Mouse (Mus musculus): ENCODE measurements at regions not wholly inside any gene's neighbourhood (a gene's known extent, or its start where the extent isn't known, plus 50 kb on each side); places are given as distances from the start of the nearest gene placed in this dataset.
A peak's percentile ranks its signal among the peaks of the same experiment; 100 is the strongest.
"Not testable (repeated sequence)": the region's sequence is repeated elsewhere in the genome, so short reads cannot be mapped to it uniquely, and the experiment has no call there.

- DNase-seq (ENCODE audit: low spot score in 2 of 2) = no peak
These were observed 81.2 kb upstream of the Atl2 start for GRCm38 (mm10) chr17:79977154-79977571.

GRCm38 (mm10) chr17:79976518-79977100 lies 80.7 kb upstream of the Atl2 start:
- no peak for DNase-seq (ENCODE audit: low spot score in 2 of 2)

DNA sequence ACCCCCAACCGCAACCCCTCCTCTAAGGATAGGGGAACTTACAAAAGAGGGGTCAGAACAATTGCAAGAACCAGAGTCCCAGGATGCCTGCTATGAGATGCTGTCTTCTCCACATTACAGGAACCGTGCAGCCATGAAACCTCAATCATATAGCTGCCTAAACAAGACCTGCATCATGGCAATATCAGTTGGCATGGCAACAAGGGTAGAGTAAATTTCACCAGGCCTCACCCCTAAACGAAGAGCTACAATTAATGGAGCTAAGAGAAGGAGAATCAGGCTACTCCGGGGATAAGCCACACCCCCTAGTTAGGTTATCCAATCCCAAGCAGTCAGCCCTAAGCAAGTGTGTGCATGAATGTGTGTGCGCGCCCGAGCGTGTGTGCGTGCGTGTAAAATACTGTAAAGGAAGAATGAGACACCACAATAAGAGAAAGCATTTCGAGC lies 80.1 kb upstream of the Atl2 start:
- DNase-seq (ENCODE audit: low spot score in 2 of 2) = no peak

GRCm38 (mm10) chr17:79975150-79975757 lies 79.3 kb upstream of the Atl2 start:
- not testable (repeated sequence) for DNase-seq (ENCODE audit: low spot score in 2 of 2)

GRCm38 (mm10) chr17:79971721-79972336 lies 75.9 kb upstream of the Atl2 start:
- no peak for DNase-seq (ENCODE audit: low spot score in 2 of 2)

GRCm38 (mm10) chr17:79969500-79969972 lies 73.6 kb upstream of the Atl2 start:
- no peak for DNase-seq (ENCODE audit: low spot score in 2 of 2)

GRCm38 (mm10) chr17:79968819-79969218 lies 72.9 kb upstream of the Atl2 start:
- DNase-seq (ENCODE audit: low spot score in 2 of 2) = no peak

- DNase-seq (ENCODE audit: low spot score in 2 of 2) = no peak
These were observed 71.1 kb upstream of the Atl2 start for GRCm38 (mm10) chr17:79966981-79967380.

- DNase-seq (ENCODE audit: low spot score in 2 of 2) = no peak
These were observed 69.7 kb upstream of the Atl2 start for GRCm38 (mm10) chr17:79965625-79966024.

DNA sequence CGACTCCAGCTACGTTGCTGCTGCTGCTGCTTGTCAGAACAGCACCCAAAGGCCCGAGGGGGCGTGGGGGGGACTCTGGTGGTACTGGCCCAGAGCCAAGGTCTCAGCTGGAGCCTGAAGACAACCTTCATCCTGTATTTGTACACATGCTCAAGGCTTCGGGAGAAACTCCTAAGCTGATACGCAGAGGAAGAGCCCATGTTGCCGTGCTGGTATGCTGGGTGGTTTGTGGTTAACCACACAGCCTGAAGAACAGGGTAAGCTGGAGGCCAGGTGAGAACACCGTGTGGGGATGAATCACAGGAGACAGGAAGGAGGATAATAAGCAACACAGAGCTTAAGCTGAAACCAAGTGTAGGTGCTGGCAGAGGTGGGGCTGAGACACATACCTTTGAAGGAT lies 68.9 kb upstream of the Atl2 start:
- no peak for DNase-seq (ENCODE audit: low spot score in 2 of 2)

DNA sequence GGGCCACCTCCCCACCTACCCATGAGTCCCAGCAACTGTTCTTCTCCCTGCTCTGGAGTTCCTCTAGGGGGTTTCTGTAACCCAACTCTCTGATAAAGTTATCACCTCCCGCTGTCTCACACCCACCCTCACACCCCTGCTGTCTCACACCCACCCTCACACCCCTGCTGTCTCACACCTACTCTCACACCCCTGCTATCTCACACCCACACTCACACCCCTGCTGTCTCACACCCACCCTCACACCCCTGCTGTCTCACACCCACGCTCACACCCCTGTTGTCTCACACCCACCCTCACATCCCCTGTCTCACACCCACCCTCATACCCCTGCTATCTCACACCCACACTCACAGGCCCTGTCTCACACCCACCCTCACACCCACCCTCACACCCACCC lies 67.4 kb upstream of the Atl2 start:
- DNase-seq (ENCODE audit: low spot score in 2 of 2) = no peak

GRCm38 (mm10) chr17:79961391-79961790 lies 65.5 kb upstream of the Atl2 start:
- no peak for DNase-seq (ENCODE audit: low spot score in 2 of 2)

DNA sequence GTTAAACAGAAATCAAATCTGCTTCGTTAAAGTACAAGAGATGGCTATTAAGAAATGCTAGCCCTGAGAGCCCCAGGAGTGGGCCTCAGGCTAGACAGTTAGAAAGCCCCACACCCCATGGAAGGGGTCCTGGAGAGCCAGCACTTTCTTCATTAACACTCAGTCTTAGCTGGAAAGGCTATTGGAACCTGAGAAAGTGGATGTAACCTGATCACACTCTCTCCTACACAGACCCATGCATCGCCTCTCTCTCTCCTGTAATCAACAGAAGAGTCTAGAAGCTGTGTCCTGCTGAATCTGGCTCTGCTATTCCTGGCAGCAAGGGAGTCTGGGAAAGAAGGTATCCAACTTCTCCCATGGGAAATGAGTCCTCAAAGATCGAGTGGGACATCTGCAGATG lies 64.8 kb upstream of the Atl2 start:
- DNase-seq (ENCODE audit: low spot score in 2 of 2) = no peak

DNA sequence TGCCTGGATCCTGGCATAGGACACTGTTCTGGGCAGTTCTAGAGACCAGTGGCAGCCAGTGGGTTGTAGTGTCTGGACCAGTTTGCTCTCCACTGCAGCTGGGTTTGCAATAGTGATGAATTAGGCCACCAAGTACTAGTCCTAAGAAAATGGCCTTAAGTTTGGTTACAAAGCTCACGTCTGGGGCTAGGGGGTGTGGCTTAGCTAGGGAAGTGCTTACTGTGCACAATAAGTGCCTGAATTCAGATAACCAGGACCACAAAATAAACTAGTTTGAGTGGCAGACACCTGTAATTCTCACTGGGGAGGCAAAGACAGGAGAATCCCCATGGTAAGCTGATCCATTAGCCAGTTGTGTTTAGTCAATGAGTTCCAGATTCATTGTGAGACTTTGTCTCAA lies 59.3 kb upstream of the Atl2 start:
- DNase-seq (ENCODE audit: low spot score in 2 of 2) = no peak

DNA sequence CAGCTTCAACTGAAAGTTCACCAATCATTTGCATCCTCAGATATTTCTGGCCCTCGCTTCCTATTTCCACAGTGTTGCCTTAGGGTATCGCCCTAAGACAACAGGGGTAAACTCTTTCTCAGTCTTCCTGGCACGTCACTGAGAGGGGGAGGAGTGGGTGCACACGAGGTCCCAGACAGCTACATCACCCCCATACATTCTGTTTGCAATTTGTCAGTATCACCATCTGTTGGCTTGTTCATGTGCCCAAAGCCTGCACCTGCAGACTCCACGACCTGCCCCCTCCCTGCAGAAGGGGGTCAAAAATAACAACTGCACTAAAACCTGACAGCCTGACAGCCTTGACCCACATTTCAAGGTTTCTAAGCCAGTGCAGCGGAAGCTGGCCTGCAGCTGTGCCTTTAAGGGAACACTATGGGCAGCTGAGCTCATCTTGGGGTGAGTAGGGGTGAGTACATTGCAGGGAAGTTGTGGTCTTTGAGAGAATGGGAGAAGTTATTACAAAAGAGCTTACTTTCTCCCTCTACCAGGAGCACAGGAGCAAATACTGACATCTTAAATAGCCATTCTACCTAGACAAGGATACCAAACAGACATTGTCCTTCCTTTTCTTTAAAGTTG lies 58.8 kb upstream of the Atl2 start:
- DNase-seq (ENCODE audit: low spot score in 2 of 2) = no peak

- DNase-seq (ENCODE audit: low spot score in 2 of 2) = peak; percentile 27 to 31
These were observed 52.9 kb upstream of the Atl2 start for GRCm38 (mm10) chr17:79948591-79949475.
